Mouse (Mus musculus): Measurements from ENCODE around the gene Kcnk3. TPM values are rescaled to one million over a fixed set of nuclear protein-coding genes. Genes with fewer than 3 reads are reported as not detected.

Kcnk3 gene
- polyA plus RNA-seq, 2 experiments, result 0.07 to 0.11 TPM

- Histone ChIP-seq H3K4me3 (ENCODE audit: insufficient read depth in 1 of 2, low read depth in 2 of 2, low read length in 2 of 2) (no peak overlapping the region), H3K9ac (replicated peaks) (no peak overlapping the region), H3K4me2 (ENCODE audit: low read depth) (no peak overlapping the region), H3K4me1 (replicated peaks; ENCODE audit: control insufficient read depth in 2 of 2, insufficient read depth in 2 of 2, low read length in 1 of 2) (peaks cover 16 to 27% of the 10 kb centered on the region in 2 experiments), H3K27ac (no peak overlapping the region), H3K27me3 (ENCODE audit: control insufficient read depth, insufficient read depth, low read length) (no peaks in the 10 kb centered on the region), H3K36me3 (replicated peaks; ENCODE audit: control insufficient read depth, insufficient read depth, low read depth) (peaks cover 20% of the 10 kb centered on the region), H3K9me3 (ENCODE audit: control insufficient read depth, low read length) (no peaks in the 10 kb centered on the region)
- TF ChIP-seq EP300 (IDR thresholded peaks at IDR 0.05; ENCODE audit: low read depth) (no peak), CTCF (IDR thresholded peaks at IDR 0.05; ENCODE audit: low read depth) (no peak)
- no peak for DNase-seq (ENCODE audit: low read depth in 3 of 3, low spot score in 3 of 3)
- WGBS (ENCODE audit: insufficient replicate concordance), result 66% methylated on average over 9 of the region's 9 CpGs
- no peak for ATAC-seq (ENCODE audit: insufficient read depth)
Measured at GRCm38 (mm10) chr5:30665360-30665759, 77.4 kb downstream of the Kcnk3 start.

DNA sequence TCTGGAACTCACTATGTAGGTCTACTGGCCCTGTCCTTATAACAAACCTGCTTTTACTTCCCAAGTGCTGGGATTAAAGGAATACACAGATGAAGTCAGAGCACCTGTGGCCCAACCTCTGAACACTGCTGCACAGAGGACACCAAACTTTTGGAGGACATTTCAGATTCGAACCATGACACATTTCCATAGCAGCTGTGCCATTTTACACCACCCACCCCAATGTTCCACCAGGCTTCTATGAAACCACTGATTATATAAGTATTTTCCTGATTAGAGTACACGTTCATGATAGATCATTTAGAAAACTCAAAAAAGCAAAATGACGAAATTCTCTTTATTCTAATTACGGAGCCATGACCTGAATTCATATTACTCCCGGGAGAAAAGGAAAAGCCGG, 78.0 kb downstream of the Kcnk3 start:
- 33% methylated on average over 6 of the region's 6 CpGs for WGBS (ENCODE audit: insufficient replicate concordance)
- no peak for DNase-seq (ENCODE audit: low read depth in 3 of 3, low spot score in 3 of 3)
- peak overlapping the region; percentile 85 for H3K9ac ChIP-seq (replicated peaks)
- peak overlapping the region; percentile 82 for H3K4me2 ChIP-seq (ENCODE audit: low read depth)
- peak overlapping the region; percentile 78 for H3K27ac ChIP-seq
- H3K4me1 ChIP-seq (replicated peaks; ENCODE audit: control insufficient read depth in 2 of 2, insufficient read depth in 2 of 2, low read length in 1 of 2), result peaks cover 16 to 27% of the 10 kb centered on the region in 2 experiments
- no peaks in the 10 kb centered on the region for H3K27me3 ChIP-seq (ENCODE audit: control insufficient read depth, insufficient read depth, low read length)
- no peak for ATAC-seq (ENCODE audit: insufficient read depth)
- H3K4me3 ChIP-seq (ENCODE audit: insufficient read depth in 1 of 2, low read depth in 2 of 2, low read length in 2 of 2), result peak overlapping the region; percentile 97 to 98
- TF ChIP-seq EP300 (IDR thresholded peaks at IDR 0.05; ENCODE audit: low read depth) (no peak), CTCF (IDR thresholded peaks at IDR 0.05; ENCODE audit: low read depth) (no peak)
- no peaks in the 10 kb centered on the region for H3K9me3 ChIP-seq (ENCODE audit: control insufficient read depth, low read length)
- peaks cover 26% of the 10 kb centered on the region for H3K36me3 ChIP-seq (replicated peaks; ENCODE audit: control insufficient read depth, insufficient read depth, low read depth)

DNA sequence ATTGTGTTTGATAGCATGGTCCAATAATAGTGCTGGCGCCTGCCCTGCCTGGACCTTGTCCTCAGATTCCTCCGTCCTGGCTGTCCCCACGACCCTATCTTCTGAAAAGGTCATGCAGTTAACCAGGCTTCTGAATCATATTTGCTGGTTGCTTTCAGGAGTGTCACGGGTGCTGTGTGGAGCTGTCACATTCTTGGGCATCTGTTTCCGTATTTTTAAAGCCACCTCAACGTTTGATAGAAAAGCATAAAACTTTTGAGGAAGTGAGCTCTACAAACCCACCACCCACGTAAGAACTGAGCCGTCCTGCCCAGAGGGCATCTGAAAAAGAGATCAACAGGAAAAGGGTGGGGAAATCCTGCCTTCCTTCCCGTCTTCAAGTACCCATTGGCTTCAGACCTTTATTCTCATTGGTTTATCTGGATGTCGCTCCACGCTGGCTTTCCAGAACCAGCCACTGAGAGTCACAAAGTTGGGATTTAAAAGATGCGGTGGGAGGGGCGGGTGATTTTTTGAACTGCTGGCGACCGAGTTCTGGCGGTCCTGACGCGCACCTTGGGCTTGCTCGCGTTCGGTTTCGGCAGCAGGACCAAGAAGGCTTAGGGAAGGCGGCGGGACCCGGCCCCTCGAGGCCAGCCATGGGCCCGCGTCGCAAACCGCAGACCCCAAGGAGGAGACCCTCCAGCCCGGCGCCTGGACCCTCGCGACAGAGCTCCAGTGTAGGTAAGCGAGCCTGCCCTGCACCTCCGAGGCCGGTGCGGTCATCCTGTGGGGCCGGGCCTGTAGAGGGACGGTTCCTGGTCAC, 78.6 kb downstream of the Kcnk3 start, which contains the start of gene Cenpa:
TSS of gene Cenpa (plus strand) at position 387 of the 805 bp plus-strand sequence.
- Histone ChIP-seq H3K4me3 (ENCODE audit: insufficient read depth in 1 of 2, low read depth in 2 of 2, low read length in 2 of 2) (peak within 1 kb of the TSS; percentile 97 to 98), H3K9ac (replicated peaks) (peak within 1 kb of the TSS; percentile 98), H3K27me3 (ENCODE audit: control insufficient read depth, insufficient read depth, low read length) (no peaks in the 10 kb centered on the region), H3K4me1 (replicated peaks; ENCODE audit: control insufficient read depth in 2 of 2, insufficient read depth in 2 of 2, low read length in 1 of 2) (peaks cover 16 to 27% of the 10 kb centered on the region in 2 experiments), H3K36me3 (replicated peaks; ENCODE audit: control insufficient read depth, insufficient read depth, low read depth) (peaks cover 33% of the 10 kb centered on the region), H3K4me2 (ENCODE audit: low read depth) (peak within 1 kb of the TSS; percentile 82), H3K9me3 (ENCODE audit: control insufficient read depth, low read length) (no peaks in the 10 kb centered on the region), H3K27ac (peak within 1 kb of the TSS; percentile 78)
- DNase-seq (ENCODE audit: low read depth in 3 of 3, low spot score in 3 of 3) (peak; percentile 95 to 97 (median 95)), ATAC-seq (ENCODE audit: insufficient read depth) (peak; percentile 93)
- WGBS (ENCODE audit: insufficient replicate concordance), result under 1% methylated on average over 40 of the region's 40 CpGs
- no peak for TF ChIP-seq CTCF (IDR thresholded peaks at IDR 0.05; ENCODE audit: low read depth)
- TF ChIP-seq EP300 (IDR thresholded peaks at IDR 0.05; ENCODE audit: low read depth), result no peak

DNA sequence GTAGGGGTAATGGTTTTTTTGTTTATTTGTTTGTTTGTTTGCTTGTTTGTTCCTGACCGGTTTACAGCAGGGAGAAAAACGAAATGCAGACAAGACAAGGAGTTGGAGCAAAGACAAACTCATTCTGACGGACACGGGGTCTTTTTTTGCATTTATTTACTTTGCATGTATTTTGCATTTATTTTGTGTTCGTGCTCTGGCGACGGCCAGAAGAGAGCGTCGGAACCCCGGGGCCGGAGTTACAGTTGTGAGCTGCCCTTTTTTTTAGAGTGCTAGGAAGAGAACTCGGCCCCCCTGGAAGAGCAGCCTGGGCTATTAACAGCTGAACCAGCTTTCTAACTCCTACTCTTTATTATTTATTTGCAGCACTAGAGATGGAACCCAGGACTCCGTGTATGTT, 79.2 kb downstream of the Kcnk3 start:
- ATAC-seq (ENCODE audit: insufficient read depth) (no peak), DNase-seq (ENCODE audit: low read depth in 3 of 3, low spot score in 3 of 3) (no peak)
- H3K36me3 ChIP-seq (replicated peaks; ENCODE audit: control insufficient read depth, insufficient read depth, low read depth), result peaks cover 39% of the 10 kb centered on the region
- WGBS (ENCODE audit: insufficient replicate concordance), result under 1% methylated on average over 13 of the region's 13 CpGs
- peak overlapping the region; percentile 82 for H3K4me2 ChIP-seq (ENCODE audit: low read depth)
- H3K4me3 ChIP-seq (ENCODE audit: insufficient read depth in 1 of 2, low read depth in 2 of 2, low read length in 2 of 2), result peak overlapping the region; percentile 97 to 98
- no peaks in the 10 kb centered on the region for H3K9me3 ChIP-seq (ENCODE audit: control insufficient read depth, low read length)
- H3K9ac ChIP-seq (replicated peaks), result peak overlapping the region; percentile 98
- peaks cover 16 to 27% of the 10 kb centered on the region in 2 experiments for H3K4me1 ChIP-seq (replicated peaks; ENCODE audit: control insufficient read depth in 2 of 2, insufficient read depth in 2 of 2, low read length in 1 of 2)
- H3K27ac ChIP-seq, result peak overlapping the region; percentile 74
- no peaks in the 10 kb centered on the region for H3K27me3 ChIP-seq (ENCODE audit: control insufficient read depth, insufficient read depth, low read length)
- TF ChIP-seq CTCF (IDR thresholded peaks at IDR 0.05; ENCODE audit: low read depth), result no peak
- no peak for TF ChIP-seq EP300 (IDR thresholded peaks at IDR 0.05; ENCODE audit: low read depth)

GRCm38 (mm10) chr5:30667686-30668085, 79.7 kb downstream of the Kcnk3 start:
- TF ChIP-seq CTCF (IDR thresholded peaks at IDR 0.05; ENCODE audit: low read depth), result no peak
- no peak for TF ChIP-seq EP300 (IDR thresholded peaks at IDR 0.05; ENCODE audit: low read depth)
- peaks cover 44% of the 10 kb centered on the region for H3K36me3 ChIP-seq (replicated peaks; ENCODE audit: control insufficient read depth, insufficient read depth, low read depth)
- H3K4me3 ChIP-seq (ENCODE audit: insufficient read depth in 1 of 2, low read depth in 2 of 2, low read length in 2 of 2), result peak overlapping the region; percentile 97 to 98
- peak overlapping the region; percentile 98 for H3K9ac ChIP-seq (replicated peaks)
- no peaks in the 10 kb centered on the region for H3K27me3 ChIP-seq (ENCODE audit: control insufficient read depth, insufficient read depth, low read length)
- ATAC-seq (ENCODE audit: insufficient read depth) (no peak), DNase-seq (ENCODE audit: low read depth in 3 of 3, low spot score in 3 of 3) (no peak)
- H3K27ac ChIP-seq, result peak overlapping the region; percentile 74
- H3K9me3 ChIP-seq (ENCODE audit: control insufficient read depth, low read length), result no peaks in the 10 kb centered on the region
- 2% methylated on average over 3 of the region's 3 CpGs for WGBS (ENCODE audit: insufficient replicate concordance)
- peaks cover 16 to 27% of the 10 kb centered on the region in 2 experiments for H3K4me1 ChIP-seq (replicated peaks; ENCODE audit: control insufficient read depth in 2 of 2, insufficient read depth in 2 of 2, low read length in 1 of 2)
- H3K4me2 ChIP-seq (ENCODE audit: low read depth), result peak overlapping the region; percentile 82
